Mouse (Mus musculus) embryonic stem cell, embryonic (primary cell): ENCODE measurements around the gene Gucy2d.

Experiments used
- CTCF ChIA-PET, 4 experiments: fragments of 300-600 bp in 2 of 4; fragments of 350-600 bp in 2 of 4; sonication (Branson Sonifier 250); formaldehyde crosslinking; loops; one replicate each; lab custom pipeline; 2022; ENCODE audit warnings: inconsistent platforms in 2 of 4; lab: Charles Lee
- POLR2A ChIA-PET, 4 experiments: fragments of 300-600 bp in 2 of 4; fragments of 350-600 bp in 2 of 4; sonication (Branson Sonifier 250); formaldehyde crosslinking; loops; one replicate each; lab custom pipeline; 2022; ENCODE audit warnings: antibody characterized with exemption in 4 of 4, inconsistent platforms in 1 of 4; lab: Charles Lee

Gene Gucy2d

DNA sequence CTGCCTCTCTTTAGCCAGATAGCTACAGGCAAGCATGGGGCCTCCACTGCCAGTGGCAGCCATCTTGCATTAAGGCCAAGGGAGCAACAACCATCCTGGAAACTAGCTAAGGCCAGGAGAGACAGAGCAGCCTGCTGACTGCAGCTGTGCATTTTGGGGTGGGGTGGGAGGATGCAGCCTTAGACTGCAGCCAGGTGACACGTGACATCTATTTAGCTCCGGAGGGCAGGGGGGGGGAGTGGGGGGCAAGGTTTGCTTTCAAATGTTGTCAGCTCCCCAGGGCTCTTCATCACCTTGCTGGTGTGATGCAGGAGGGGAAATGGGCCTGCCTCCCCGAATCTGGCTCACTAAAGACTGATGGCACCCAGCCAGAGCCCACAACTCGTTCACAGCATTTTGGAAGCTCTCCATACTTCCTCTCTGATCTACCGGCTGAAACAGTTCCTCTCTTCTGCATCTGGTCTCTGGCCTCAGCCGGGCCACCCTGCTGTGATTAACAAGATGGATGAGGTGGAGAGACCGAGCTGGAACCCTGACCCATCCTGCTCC lies 83.7 kb downstream of the Gucy2d start:
- ChIA-PET CTCF (interaction anchor here in 1 of 4 experiments (0.7 kb wide), 1 partner anchor 605 kb away, joined by 12 read pairs; no protein-coding TSS in a partner anchor), POLR2A (interaction anchor here in 1 of 4 experiments (0.5 to 1.1 kb wide), 2 partner anchors 9 to 566 kb away, joined by 3 read pairs; no protein-coding TSS in a partner anchor)

DNA sequence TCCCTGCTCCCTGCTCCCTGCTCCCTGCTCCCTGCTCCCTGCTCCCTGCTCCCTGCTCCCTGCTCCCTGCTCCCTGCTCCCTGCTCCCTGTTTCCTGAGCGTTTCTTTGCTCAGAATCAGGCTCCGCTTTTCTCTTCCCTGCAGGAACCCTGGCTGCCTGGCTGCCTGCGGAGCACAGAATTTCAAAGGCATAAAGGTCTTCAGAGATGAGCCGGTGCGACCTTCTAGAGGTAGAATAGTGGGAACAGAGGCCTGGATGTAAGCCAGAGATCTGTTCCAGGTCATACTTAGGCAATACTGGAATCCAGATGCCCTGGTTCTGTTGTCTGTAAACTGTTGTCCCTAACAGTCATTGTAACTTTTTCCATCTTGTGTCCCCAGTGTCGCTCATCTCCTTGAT lies 84.2 kb downstream of the Gucy2d start:
- POLR2A ChIA-PET, result interaction anchor here in 1 of 4 experiments (0.5 to 1.1 kb wide), 2 partner anchors 10 to 566 kb away, joined by 3 read pairs; no protein-coding TSS in a partner anchor
- CTCF ChIA-PET, result no interaction called here

DNA sequence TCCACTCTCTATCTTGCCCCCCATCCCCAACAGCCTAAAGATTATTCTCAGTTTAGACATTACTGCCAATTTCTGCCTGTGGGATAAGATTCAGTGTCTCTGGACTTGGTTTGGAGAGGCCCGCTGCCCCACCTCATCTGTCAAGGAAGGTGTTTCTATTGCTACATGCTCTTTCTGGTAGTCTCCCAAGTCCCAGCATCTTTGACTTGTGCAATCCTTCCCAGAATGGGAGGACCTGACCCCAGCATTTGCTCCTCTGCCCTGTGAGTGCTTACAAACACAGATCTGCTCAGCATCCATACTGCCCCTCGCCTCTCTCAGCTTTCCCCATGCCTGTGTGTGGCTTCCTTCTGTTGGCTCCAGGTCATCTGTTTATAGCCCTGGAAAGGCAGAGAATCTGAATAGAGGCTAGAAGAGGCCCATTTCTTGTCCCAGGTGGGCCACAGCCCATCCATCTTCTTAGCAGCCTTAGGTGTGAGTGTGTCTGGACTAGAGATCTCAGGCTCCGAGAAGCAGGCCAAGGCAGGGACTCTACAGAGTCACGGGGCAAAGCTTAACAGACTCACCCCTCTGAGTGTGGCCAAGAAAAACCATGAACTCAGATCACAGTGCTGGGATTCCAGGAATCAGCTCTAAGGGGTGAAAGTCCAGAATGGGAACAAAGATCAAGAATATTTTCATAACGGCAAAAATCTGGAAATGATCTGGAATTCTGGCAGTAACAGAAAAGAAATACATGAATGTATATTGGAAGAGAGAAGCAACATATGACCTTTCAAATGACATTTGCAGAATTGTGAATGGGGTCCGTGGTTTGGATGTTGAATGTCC lies 84.9 kb downstream of the Gucy2d start:
- ChIA-PET CTCF (interaction anchor here in 2 of 4 experiments (0.5 kb wide), 2 partner anchors 40 to 629 kb away, joined by 3 to 5 read pairs; no protein-coding TSS in a partner anchor), POLR2A (no interaction called here)
